ENCODE assay signal across 9 mouse cellular contexts in the genomic region with DNA sequence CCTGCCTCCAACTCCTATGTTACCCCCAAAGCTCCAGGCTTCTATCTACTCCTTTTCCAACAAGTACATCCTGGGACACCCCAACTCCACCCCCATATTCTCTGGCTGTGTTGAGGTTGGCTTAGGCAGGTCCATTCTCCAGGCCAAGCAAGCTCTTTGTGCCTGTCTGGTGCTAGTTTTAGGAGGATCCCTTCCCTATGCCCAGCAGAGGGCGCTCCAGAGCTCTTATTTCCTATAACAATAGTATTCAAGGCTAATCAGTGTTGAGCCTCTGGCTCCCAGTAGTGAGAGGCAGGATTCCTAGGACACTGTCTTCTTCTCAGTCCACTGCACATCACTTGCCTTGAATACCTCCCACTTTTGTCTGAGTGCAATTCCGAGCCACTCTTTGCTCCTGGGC. TPM values are rescaled to one million over a fixed set of nuclear protein-coding genes. Genes with fewer than 3 reads are reported as not detected.
DNase-seq lines count a peak whose midpoint lies in the region; ATAC-seq and TF ChIP-seq lines count a peak whose summit lies in the region.
"Had no signal": no experiment of that assay in that cellular context is flagged by ENCODE, and none has a peak within 500 bp of the region (broad histone marks: within the 10 kb centered on the region; RNA-seq: fewer than 3 reads in every experiment).

No protein-coding gene starts in this region.

- 0 out of 2 replicates have a peak, but pooled peaks have one; percentile 18 for ATAC-seq in intestine, embryonic 15.5 days
- peak; percentile 21; the same call in 1 of the 2 replicates for ATAC-seq in midbrain, embryonic 15.5 days (replicated peaks)
- no peak for ATAC-seq in inflammation-experienced regulatory T-cells, adult 6 months

- peak; percentile 96 for DNase-seq in adipocyte (ENCODE audit: low spot score)
- DNase-seq in cerebellum, adult 9-11 months, result peak; percentile 87
- DNase-seq in gastrocnemius, adult 18-20 months (ENCODE audit: low spot score), result peak; percentile 90
- DNase-seq in left cerebral cortex, postnatal 14 days (ENCODE audit: low spot score in 2 of 2), result peak; percentile 86 to 91

- H3K4me1 ChIP-seq in intestine, embryonic 15.5 days (replicated peaks), result peaks cover 15% of the 10 kb centered on the region
- H3K4me1 ChIP-seq in midbrain, embryonic 15.5 days, result peaks cover 42% of the 10 kb centered on the region
- peaks cover 9% of the 10 kb centered on the region for H3K4me1 ChIP-seq in small intestine, adult 2 months (ENCODE audit: control insufficient read depth, insufficient read depth, insufficient read length, low read length)

- no peak overlapping the region for H3K4me3 ChIP-seq in intestine, embryonic 15.5 days (replicated peaks)
- H3K4me3 ChIP-seq in midbrain, embryonic 15.5 days, result 0 out of 2 replicates have a peak overlapping the region, but pooled peaks have one; percentile 18
- H3K4me3 ChIP-seq in small intestine, adult 2 months (ENCODE audit: low read depth, low read length), result no peak overlapping the region
- H3K4me3 ChIP-seq: lung, embryonic 15.5 days had no signal

- H3K36me3 ChIP-seq in intestine, embryonic 15.5 days, result no peaks in the 10 kb centered on the region
- H3K36me3 ChIP-seq in midbrain, embryonic 15.5 days (replicated peaks), result peaks cover 13% of the 10 kb centered on the region
- H3K36me3 ChIP-seq in small intestine, adult 2 months (ENCODE audit: control insufficient read depth, insufficient read depth, low read length), result no peaks in the 10 kb centered on the region

- WGBS in intestine, embryonic 15.5 days, result 13% methylated on average over 2 of the region's 2 CpGs
- WGBS in midbrain, embryonic 15.5 days, result 1% methylated on average over 2 of the region's 2 CpGs
- 21% methylated on average over 2 of the region's 2 CpGs for WGBS in small intestine, adult 2 months

- TF ChIP-seq POLR2A in small intestine, adult 2 months (IDR thresholded peaks at IDR 0.05; ENCODE audit: low read depth, low read length), result no peak

- peak; percentile 70; the same call in 1 of the 2 replicates for TF ChIP-seq CTCF in small intestine, adult 2 months (IDR thresholded peaks at IDR 0.05; ENCODE audit: extremely low read depth, insufficient read length, insufficient replicate concordance, low read depth, low read length)

- H3K27ac ChIP-seq in intestine, embryonic 15.5 days, result no peak overlapping the region
- no peak overlapping the region for H3K27ac ChIP-seq in midbrain, embryonic 15.5 days
- H3K27ac ChIP-seq in small intestine, adult 2 months (ENCODE audit: insufficient read depth, low read depth, low read length), result no peak overlapping the region
- H3K27ac ChIP-seq: lung, embryonic 15.5 days had no signal

- no peaks in the 10 kb centered on the region for H3K9me3 ChIP-seq in intestine, embryonic 15.5 days
- H3K9me3 ChIP-seq in midbrain, embryonic 15.5 days, result no peaks in the 10 kb centered on the region
- H3K9me3 ChIP-seq: lung, embryonic 15.5 days had no signal

- no peak overlapping the region for H3K9ac ChIP-seq in intestine, embryonic 15.5 days
- H3K9ac ChIP-seq in midbrain, embryonic 15.5 days, result no peak overlapping the region; the same call in 1 of the 2 replicates
- H3K9ac ChIP-seq: lung, embryonic 15.5 days had no signal

- H3K4me2 ChIP-seq in intestine, embryonic 15.5 days (replicated peaks), result no peak overlapping the region
- H3K4me2 ChIP-seq in midbrain, embryonic 15.5 days, result peak overlapping the region; percentile 92
- H3K4me2 ChIP-seq: lung, embryonic 15.5 days had no signal

- no peaks in the 10 kb centered on the region; the same call in 1 of the 2 replicates for H3K27me3 ChIP-seq in intestine, embryonic 15.5 days (replicated peaks)
- no peaks in the 10 kb centered on the region for H3K27me3 ChIP-seq in midbrain, embryonic 15.5 days (replicated peaks)
- H3K27me3 ChIP-seq in small intestine, adult 2 months (ENCODE audit: control insufficient read depth, insufficient read depth, low read length), result no peaks in the 10 kb centered on the region

- intact Hi-C loops in left cerebral cortex, postnatal 14 days (cut with DNase I), result loop anchor here (2.0 kb wide), 1 partner anchor 39 kb away; a partner anchor contains a TSS

RNA-seq across cellular contexts. Expression of a gene that starts 3.1 kb away (rescaled TPM):
- under 1 TPM; 0.09 to 0.16 TPM for total RNA-seq in gastrocnemius, adult 18-20 months (2021)
- 2.9 and 3.6 TPM in 2 replicates for polyA plus RNA-seq in intestine, embryonic 15.5 days (2015; fragmentation: Nextera tagmentation; extraction: Ambion mirVana)
- total RNA-seq in left cerebral cortex, postnatal 14 days (2021), result 1 to 10 TPM; 1.3 to 1.8 TPM
- polyA plus RNA-seq in midbrain, embryonic 15.5 days (2015; fragmentation: Nextera tagmentation; extraction: Ambion mirVana), result 1.3 and 1.6 TPM in 2 replicates
- polyA plus RNA-seq in small intestine, adult 2 months (2012; rRNA removed), result not detected in 2 replicates
- polyA plus RNA-seq in inflammation-experienced regulatory T-cells, adult 6 months (2017; shearing (Covaris generic)), result 1 to 10 TPM; 2.8 to 3.7 (median 3.4) TPM

RNA-seq across cellular contexts. Expression of a gene that starts 3.3 kb away (rescaled TPM):
- 10 to 100 TPM; 10.9 to 12.7 TPM for total RNA-seq in gastrocnemius, adult 18-20 months (2021)
- 3.3 and 3.5 TPM in 2 replicates for polyA plus RNA-seq in intestine, embryonic 15.5 days (2015; fragmentation: Nextera tagmentation; extraction: Ambion mirVana)
- 10 to 100 TPM; 66.6 to 75.5 TPM for total RNA-seq in left cerebral cortex, postnatal 14 days (2021)
- 15.7 and 17.7 TPM in 2 replicates for polyA plus RNA-seq in midbrain, embryonic 15.5 days (2015; fragmentation: Nextera tagmentation; extraction: Ambion mirVana)
- 3.0 and 4.3 TPM in 2 replicates for polyA plus RNA-seq in small intestine, adult 2 months (2012; rRNA removed)
- 1 to 10 TPM in 1 of 3 experiments, under 1 TPM in 2; 0.87 to 1.0 (median 0.87) TPM for polyA plus RNA-seq in inflammation-experienced regulatory T-cells, adult 6 months (2017; shearing (Covaris generic))

RNA-seq across cellular contexts. Expression of a gene that starts 15.8 kb away (rescaled TPM):
- 10 to 100 TPM; 37.4 to 44.9 TPM for total RNA-seq in gastrocnemius, adult 18-20 months (2021)
- 152 and 157 TPM in 2 replicates for polyA plus RNA-seq in intestine, embryonic 15.5 days (2015; fragmentation: Nextera tagmentation; extraction: Ambion mirVana)
- 10 to 100 TPM; 32.7 to 36.7 TPM for total RNA-seq in left cerebral cortex, postnatal 14 days (2021)
- polyA plus RNA-seq in midbrain, embryonic 15.5 days (2015; fragmentation: Nextera tagmentation; extraction: Ambion mirVana), result 64.9 and 65.5 TPM in 2 replicates
- polyA plus RNA-seq in small intestine, adult 2 months (2012; rRNA removed), result 59.9 and 73.8 TPM in 2 replicates
- 10 to 100 TPM; 30.3 to 47.5 (median 34.2) TPM for polyA plus RNA-seq in inflammation-experienced regulatory T-cells, adult 6 months (2017; shearing (Covaris generic))

RNA-seq across cellular contexts. Expression of a gene that starts 18.7 kb away (rescaled TPM):
- not detected for total RNA-seq in gastrocnemius, adult 18-20 months (2021)
- 0.46 and 1.0 TPM in 2 replicates for polyA plus RNA-seq in intestine, embryonic 15.5 days (2015; fragmentation: Nextera tagmentation; extraction: Ambion mirVana)
- under 1 TPM; 0.68 to 0.75 TPM for total RNA-seq in left cerebral cortex, postnatal 14 days (2021)
- 7.7 and 8.9 TPM in 2 replicates for polyA plus RNA-seq in midbrain, embryonic 15.5 days (2015; fragmentation: Nextera tagmentation; extraction: Ambion mirVana)
- 0.39 and 0.63 TPM in 2 replicates for polyA plus RNA-seq in small intestine, adult 2 months (2012; rRNA removed)
- under 1 TPM in 1 of 3 experiments, not detected in 2; 0.54 TPM for polyA plus RNA-seq in inflammation-experienced regulatory T-cells, adult 6 months (2017; shearing (Covaris generic))

RNA-seq across cellular contexts. Expression of a gene that starts 28.5 kb away (rescaled TPM):
- total RNA-seq in gastrocnemius, adult 18-20 months (2021), result not detected
- not detected in 2 replicates for polyA plus RNA-seq in intestine, embryonic 15.5 days (2015; fragmentation: Nextera tagmentation; extraction: Ambion mirVana)
- not detected for total RNA-seq in left cerebral cortex, postnatal 14 days (2021)
- polyA plus RNA-seq in midbrain, embryonic 15.5 days (2015; fragmentation: Nextera tagmentation; extraction: Ambion mirVana), result not detected in 2 replicates
- polyA plus RNA-seq in small intestine, adult 2 months (2012; rRNA removed), result not detected in 2 replicates
- polyA plus RNA-seq in inflammation-experienced regulatory T-cells, adult 6 months (2017; shearing (Covaris generic)), result not detected
- polyA plus RNA-seq: lung, embryonic 15.5 days had no signal
